Mouse (Mus musculus): ENCODE measurements around the gene Sgcd. TPM values are rescaled to one million over a fixed set of nuclear protein-coding genes. Genes with fewer than 3 reads are reported as not detected.

The Sgcd gene
- polyA plus RNA-seq, 1 experiment from 2014 or later = 4.3 TPM

GRCm38 (mm10) chr11:47759015-47759414 is 229.8 kb downstream of the Sgcd start:
- DNase-seq (ENCODE audit: low spot score) (no peak), ATAC-seq (ENCODE audit: low FRiP score) (no peak)
- Histone ChIP-seq H3K4me1 (replicated peaks; ENCODE audit: control insufficient read depth, insufficient read depth, low read length) (no peaks in the 10 kb centered on the region), H3K27me3 (ENCODE audit: control insufficient read depth, insufficient read depth, low read length) (no peaks in the 10 kb centered on the region), H3K27ac (ENCODE audit: low read depth, low read length) (no peak overlapping the region), H3K4me3 (ENCODE audit: low read depth, low read length) (no peak overlapping the region), H3K9ac (ENCODE audit: low read depth, low read length) (no peak overlapping the region), H3K36me3 (ENCODE audit: control insufficient read depth, insufficient read depth, low read length) (no peaks in the 10 kb centered on the region), H3K4me2 (replicated peaks; ENCODE audit: low read depth, low read length) (no peak overlapping the region), H3K9me3 (ENCODE audit: control insufficient read depth, low read length) (no peaks in the 10 kb centered on the region)
- 91% methylated on average over 4 of the region's 4 CpGs for whole genome bisulfite sequencing

GRCm38 (mm10) chr11:47742806-47743205 is 246.0 kb downstream of the Sgcd start:
- WGBS = 70% methylated on average over 2 of the region's 2 CpGs

GRCm38 (mm10) chr11:47704930-47705787 is 283.6 kb downstream of the Sgcd start:
- no peak overlapping the region for H3K9ac ChIP-seq (ENCODE audit: low read depth, low read length)
- ATAC-seq (ENCODE audit: low FRiP score) (no peak), DNase-seq (ENCODE audit: low spot score) (no peak)
- no peak overlapping the region for H3K4me2 ChIP-seq (replicated peaks; ENCODE audit: low read depth, low read length)
- H3K9me3 ChIP-seq (ENCODE audit: control insufficient read depth, low read length) = no peaks in the 10 kb centered on the region
- no peaks in the 10 kb centered on the region for H3K36me3 ChIP-seq (ENCODE audit: control insufficient read depth, insufficient read depth, low read length)
- H3K27ac ChIP-seq (ENCODE audit: low read depth, low read length) = no peak overlapping the region
- WGBS = 81% methylated on average over 8 of the region's 8 CpGs
- no peak overlapping the region for H3K4me3 ChIP-seq (ENCODE audit: low read depth, low read length)
- H3K27me3 ChIP-seq (ENCODE audit: control insufficient read depth, insufficient read depth, low read length) = no peaks in the 10 kb centered on the region
- no peaks in the 10 kb centered on the region for H3K4me1 ChIP-seq (replicated peaks; ENCODE audit: control insufficient read depth, insufficient read depth, low read length)

More at GRCm38 (mm10) chr11:47742806-47743205, 246.0 kb downstream of the Sgcd start:
- H3K36me3 ChIP-seq (ENCODE audit: control insufficient read depth, insufficient read depth, low read length) = no peaks in the 10 kb centered on the region
- H3K4me1 ChIP-seq (replicated peaks; ENCODE audit: control insufficient read depth, insufficient read depth, low read length) = no peaks in the 10 kb centered on the region
- H3K9me3 ChIP-seq (ENCODE audit: control insufficient read depth, low read length) = no peaks in the 10 kb centered on the region
- ATAC-seq (ENCODE audit: low FRiP score) = no peak
- no peak overlapping the region for H3K4me3 ChIP-seq (ENCODE audit: low read depth, low read length)
- H3K9ac ChIP-seq (ENCODE audit: low read depth, low read length) = no peak overlapping the region
- no peak overlapping the region for H3K4me2 ChIP-seq (replicated peaks; ENCODE audit: low read depth, low read length)
- no peaks in the 10 kb centered on the region for H3K27me3 ChIP-seq (ENCODE audit: control insufficient read depth, insufficient read depth, low read length)
- H3K27ac ChIP-seq (ENCODE audit: low read depth, low read length) = no peak overlapping the region
- DNase-seq (ENCODE audit: low spot score) = no peak

GRCm38 (mm10) chr11:47695611-47696010 is 293.2 kb downstream of the Sgcd start:
- ATAC-seq (ENCODE audit: low FRiP score) (no peak; the same call in 1 of the 2 replicates), DNase-seq (ENCODE audit: low spot score) (no peak)
- H3K4me1 ChIP-seq (replicated peaks; ENCODE audit: control insufficient read depth, insufficient read depth, low read length) = no peaks in the 10 kb centered on the region
- no peak overlapping the region for H3K4me3 ChIP-seq (ENCODE audit: low read depth, low read length)
- 20% methylated on average over 1 of the region's 1 CpGs for WGBS
- H3K9ac ChIP-seq (ENCODE audit: low read depth, low read length) = no peak overlapping the region
- no peaks in the 10 kb centered on the region for H3K27me3 ChIP-seq (ENCODE audit: control insufficient read depth, insufficient read depth, low read length)
- H3K36me3 ChIP-seq (ENCODE audit: control insufficient read depth, insufficient read depth, low read length) = no peaks in the 10 kb centered on the region
- H3K9me3 ChIP-seq (ENCODE audit: control insufficient read depth, low read length) = no peaks in the 10 kb centered on the region
- H3K4me2 ChIP-seq (replicated peaks; ENCODE audit: low read depth, low read length) = no peak overlapping the region
- H3K27ac ChIP-seq (ENCODE audit: low read depth, low read length) = no peak overlapping the region

- Histone ChIP-seq H3K4me3 (ENCODE audit: low read depth, low read length) (no peak overlapping the region), H3K36me3 (ENCODE audit: control insufficient read depth, insufficient read depth, low read length) (no peaks in the 10 kb centered on the region), H3K9me3 (ENCODE audit: control insufficient read depth, low read length) (no peaks in the 10 kb centered on the region), H3K9ac (ENCODE audit: low read depth, low read length) (no peak overlapping the region), H3K27ac (ENCODE audit: low read depth, low read length) (no peak overlapping the region), H3K4me2 (replicated peaks; ENCODE audit: low read depth, low read length) (no peak overlapping the region), H3K4me1 (replicated peaks; ENCODE audit: control insufficient read depth, insufficient read depth, low read length) (no peaks in the 10 kb centered on the region), H3K27me3 (ENCODE audit: control insufficient read depth, insufficient read depth, low read length) (no peaks in the 10 kb centered on the region)
- 0% methylated on average over 1 of the region's 1 CpGs for WGBS
- peak; percentile 67 for DNase-seq (ENCODE audit: low spot score)
- 0 out of 2 replicates have a peak, but pooled peaks have one; percentile 59 for ATAC-seq (ENCODE audit: low FRiP score)
Measured at GRCm38 (mm10) chr11:47658135-47658534, 330.6 kb downstream of the Sgcd start.

GRCm38 (mm10) chr11:47645911-47646310 is 342.9 kb downstream of the Sgcd start:
- Histone ChIP-seq H3K9me3 (ENCODE audit: control insufficient read depth, low read length) (no peaks in the 10 kb centered on the region), H3K27me3 (ENCODE audit: control insufficient read depth, insufficient read depth, low read length) (no peaks in the 10 kb centered on the region), H3K27ac (ENCODE audit: low read depth, low read length) (no peak overlapping the region), H3K36me3 (ENCODE audit: control insufficient read depth, insufficient read depth, low read length) (no peaks in the 10 kb centered on the region), H3K9ac (ENCODE audit: low read depth, low read length) (no peak overlapping the region), H3K4me1 (replicated peaks; ENCODE audit: control insufficient read depth, insufficient read depth, low read length) (no peaks in the 10 kb centered on the region), H3K4me2 (replicated peaks; ENCODE audit: low read depth, low read length) (no peak overlapping the region), H3K4me3 (ENCODE audit: low read depth, low read length) (no peak overlapping the region)
- ATAC-seq (ENCODE audit: low FRiP score) = no peak
- DNase-seq (ENCODE audit: low spot score) = no peak

- H3K27ac ChIP-seq (ENCODE audit: low read depth, low read length) = no peak overlapping the region; the same call in 1 of the 2 replicates
- DNase-seq (ENCODE audit: low spot score) = no peak
Measured at GRCm38 (mm10) chr11:47641567-47642259, 347.1 kb downstream of the Sgcd start.

GRCm38 (mm10) chr11:47640556-47640955 is 348.2 kb downstream of the Sgcd start:
- Histone ChIP-seq H3K36me3 (ENCODE audit: control insufficient read depth, insufficient read depth, low read length) (no peaks in the 10 kb centered on the region), H3K4me2 (replicated peaks; ENCODE audit: low read depth, low read length) (no peak overlapping the region), H3K27ac (ENCODE audit: low read depth, low read length) (0 out of 2 replicates have a peak overlapping the region, but pooled peaks have one; percentile 30), H3K4me3 (ENCODE audit: low read depth, low read length) (no peak overlapping the region), H3K4me1 (replicated peaks; ENCODE audit: control insufficient read depth, insufficient read depth, low read length) (no peaks in the 10 kb centered on the region), H3K9me3 (ENCODE audit: control insufficient read depth, low read length) (no peaks in the 10 kb centered on the region), H3K27me3 (ENCODE audit: control insufficient read depth, insufficient read depth, low read length) (no peaks in the 10 kb centered on the region), H3K9ac (ENCODE audit: low read depth, low read length) (no peak overlapping the region)
- peak; percentile 53 for DNase-seq (ENCODE audit: low spot score)
- 17% methylated on average over 1 of the region's 1 CpGs for WGBS
- ATAC-seq (ENCODE audit: low FRiP score) = peak; percentile 86

More at GRCm38 (mm10) chr11:47641567-47642259, 347.1 kb downstream of the Sgcd start:
- Histone ChIP-seq H3K36me3 (ENCODE audit: control insufficient read depth, insufficient read depth, low read length) (no peaks in the 10 kb centered on the region), H3K9ac (ENCODE audit: low read depth, low read length) (no peak overlapping the region), H3K9me3 (ENCODE audit: control insufficient read depth, low read length) (no peaks in the 10 kb centered on the region), H3K27me3 (ENCODE audit: control insufficient read depth, insufficient read depth, low read length) (no peaks in the 10 kb centered on the region), H3K4me3 (ENCODE audit: low read depth, low read length) (no peak overlapping the region), H3K4me1 (replicated peaks; ENCODE audit: control insufficient read depth, insufficient read depth, low read length) (no peaks in the 10 kb centered on the region), H3K4me2 (replicated peaks; ENCODE audit: low read depth, low read length) (no peak overlapping the region)
- 16% methylated on average over 2 of the region's 2 CpGs for WGBS
- peak; percentile 74; the same call in 1 of the 2 replicates for ATAC-seq (ENCODE audit: low FRiP score)

All from hindbrain, embryonic 11.5 days (tissue).